Mouse (Mus musculus): ENCODE measurements at regions not wholly inside any gene's neighbourhood (a gene's known extent, or its start where the extent isn't known, plus 50 kb on each side); places are given as distances from the start of the nearest gene placed in this dataset.

DNA sequence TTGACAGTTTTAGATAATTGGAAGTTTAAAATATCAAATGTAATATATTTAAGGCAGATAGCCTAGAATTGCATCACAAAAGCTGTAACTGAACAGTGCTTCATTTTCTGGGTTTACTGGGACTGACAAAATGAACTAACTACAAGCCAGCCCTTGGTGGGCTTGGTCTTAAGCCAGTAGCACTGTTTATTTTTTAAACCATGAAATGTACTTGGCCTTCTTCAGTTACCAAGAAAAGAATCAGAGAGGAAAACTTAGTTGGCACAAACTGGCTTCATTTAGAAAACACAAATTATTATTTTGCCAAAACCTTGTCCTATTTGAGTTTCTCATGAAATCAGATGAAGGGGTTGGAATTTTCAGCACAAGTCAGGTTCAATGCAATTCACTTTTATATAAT, 989.8 kb upstream of the Zeb2 start:
- TF ChIP-seq POLR2A (IDR thresholded peaks at IDR 0.05; ENCODE audit: low read depth, low read length) (no peak), CTCF (conservative IDR thresholded peaks at IDR 0.05; ENCODE audit: insufficient read depth, insufficient read length, low read depth, low read length) (no peak)

All from kidney, adult 2 months (tissue).